Mouse (Mus musculus) bone marrow, adult 2 months (tissue): ENCODE data around the gene Rubcn.

Experiments used
- CTCF ChIP-seq: fragments of 200-500 bp; IDR thresholded peaks from 2 replicates; pipeline ENCODE4 v1.5.1; 2011; ENCODE audit warnings: low read length, control low read depth; ENCODE audit not compliant: control insufficient read depth, insufficient read depth
- POLR2A ChIP-seq: fragments of 200-500 bp; IDR thresholded peaks from 2 replicates; pipeline ENCODE4 v1.6.1; 2011; ENCODE audit warnings: low read depth, mild to moderate bottlenecking, control low read depth, low read length, borderline replicate concordance; ENCODE audit not compliant: control insufficient read depth

DNA sequence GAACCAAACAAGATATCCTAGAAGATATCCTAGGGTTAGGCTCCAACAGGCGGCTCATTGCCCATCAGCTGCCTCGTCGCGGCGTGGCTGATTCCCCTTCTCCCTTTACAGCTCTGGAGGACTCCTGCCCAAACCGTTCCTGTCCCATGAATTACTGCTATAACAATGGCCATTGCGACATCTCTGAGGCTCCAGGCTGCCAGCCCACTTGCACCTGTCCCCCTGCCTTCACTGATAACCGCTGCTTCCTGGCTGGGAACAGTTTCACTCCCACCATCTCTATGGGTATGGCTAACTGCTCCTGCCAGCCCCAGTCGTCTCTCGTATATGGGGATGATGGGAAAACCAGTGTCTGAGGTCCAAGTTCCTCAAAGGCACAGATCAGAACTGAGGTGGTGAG, 100.9 kb downstream of the Rubcn start:
- no peak for TF ChIP-seq CTCF
- no peak for TF ChIP-seq POLR2A
